Mouse (Mus musculus) liver, embryonic 16.5 days (tissue): ENCODE measurements around the gene Hist2h2aa1. TPM values are rescaled to one million over a fixed set of nuclear protein-coding genes. Genes with fewer than 3 reads are reported as not detected.
"Not testable (repeated sequence)": the region's sequence is repeated elsewhere in the genome, so short reads cannot be mapped to it uniquely, and the experiment has no call there.

Experiments used
- ATAC-seq: fragments of 200-750 bp; cut with Nextera tagmentation; 2 replicates; pipeline ENCODE4 v1.8.0; 2017; ENCODE audit warnings: low read depth, mild to moderate bottlenecking, moderate number of reproducible peaks, moderate library complexity
- H3K27ac ChIP-seq: fragments of 300-500 bp; sonication (generic); 2 replicates; pipeline ENCODE4 v1.5.1; 2014; ENCODE audit warnings: mild to moderate bottlenecking, low read length
- H3K27me3 ChIP-seq: fragments of 300-500 bp; sonication (generic); 2 replicates; pipeline ENCODE4 v1.6.1; 2014; ENCODE audit warnings: low read depth, low read length, mixed read lengths; ENCODE audit not compliant: control insufficient read depth, insufficient read depth
- H3K36me3 ChIP-seq: fragments of 300-500 bp; sonication (generic); 2 replicates; pipeline ENCODE4 v1.6.1; 2014; ENCODE audit warnings: mild to moderate bottlenecking; ENCODE audit not compliant: control insufficient read depth, insufficient read depth
- H3K4me1 ChIP-seq: fragments of 300-500 bp; sonication (generic); 2 replicates; pipeline ENCODE4 v1.6.1; 2014; ENCODE audit warnings: low read depth, low read length, mixed read lengths; ENCODE audit not compliant: control insufficient read depth
- H3K4me2 ChIP-seq: fragments of 300-500 bp; sonication (generic); 2 replicates; pipeline ENCODE4 v1.6.1; 2014; ENCODE audit warnings: low read depth, low read length, mixed read lengths
- H3K4me3 ChIP-seq: fragments of 300-500 bp; sonication (generic); 2 replicates; pipeline ENCODE4 v1.5.1; 2014; ENCODE audit warnings: low read depth, mild to moderate bottlenecking, low read length
- H3K9ac ChIP-seq: fragments of 300-500 bp; sonication (generic); 2 replicates; pipeline ENCODE4 v1.6.1; 2014; ENCODE audit warnings: low read depth, low read length
- H3K9me3 ChIP-seq: fragments of 300-500 bp; sonication (generic); replicated peaks from 2 replicates; pipeline ENCODE4 v1.6.1; 2016; ENCODE audit warnings: low read length; ENCODE audit not compliant: control insufficient read depth
- WGBS: fragments of 180-500 bp; shearing (Covaris S2); extraction: QIAGEN DNeasy Blood & Tissue Kit; methylation state at CpG from one replicate; pipeline ENCODE4 v1.1.7; 2014; ENCODE audit not compliant: insufficient replicate concordance; 5-methylcytosine and 5-hydroxymethylcytosine counted together
- polyA plus RNA-seq: library from polyadenylated mRNA; unstranded; fragments of >200 nt; fragmentation: Nextera tagmentation; extraction: Ambion mirVana; gene quantifications from 2 replicates; pipeline ENCODE4 v1.2.1, GENCODE M21; 2015

Hist2h2aa1 gene
- polyA plus RNA-seq, 1 experiment from 2014 or later, result 39.6 TPM

DNA sequence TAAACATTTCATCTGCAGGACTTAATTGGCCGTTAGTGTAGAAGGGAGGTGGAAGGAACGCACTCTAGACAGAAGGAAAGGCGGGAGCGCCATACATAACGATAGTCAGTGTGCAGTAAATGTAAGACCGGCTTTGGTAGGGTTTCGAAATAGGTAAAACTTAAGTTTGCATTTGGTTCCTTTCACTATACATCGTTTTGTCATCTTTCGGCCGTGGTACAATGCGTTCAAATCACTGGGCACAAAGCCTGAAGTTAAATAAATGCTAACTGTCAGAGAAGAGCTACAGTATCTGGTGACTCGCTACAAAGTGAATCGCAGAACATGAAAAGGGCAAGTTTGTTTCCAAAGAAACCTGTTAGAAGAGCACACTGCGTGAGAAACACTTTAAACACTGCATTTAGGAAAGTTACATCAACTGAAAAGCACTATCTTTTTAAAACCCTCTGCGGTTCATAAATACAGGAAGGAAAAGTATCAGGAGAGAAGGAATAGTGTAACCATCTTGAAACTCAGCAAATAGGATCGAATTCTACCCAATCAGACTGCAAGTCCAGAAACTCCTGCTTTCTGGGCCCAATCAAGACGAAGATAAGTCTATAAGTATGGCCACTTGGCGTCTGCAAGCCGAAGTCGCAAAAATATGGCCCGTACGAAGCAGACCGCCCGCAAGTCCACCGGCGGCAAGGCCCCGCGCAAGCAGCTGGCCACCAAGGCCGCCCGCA, 22.9 kb downstream of the Hist2h2aa1 start, which contains the start of gene Hist2h3b:
Gene Hist2h3b, plus strand, starts transcription at position 604 of the 725 bp plus-strand sequence.
- Histone ChIP-seq H3K9ac (peak within 1 kb of the TSS; percentile 82), H3K4me3 (peak within 1 kb of the TSS; percentile 66), H3K4me1 (peaks cover 36% of the 10 kb centered on the region), H3K9me3 (no peaks in the 10 kb centered on the region), H3K27me3 (no peaks in the 10 kb centered on the region), H3K4me2 (peak within 1 kb of the TSS; percentile 73), H3K36me3 (no peaks in the 10 kb centered on the region), H3K27ac (peak within 1 kb of the TSS; percentile 98)
- WGBS, result 22% methylated on average over 30 of the region's 30 CpGs
- peak; percentile 44 for ATAC-seq

GRCm38 (mm10) chr3:96268776-96269378, 23.6 kb downstream of the Hist2h2aa1 start:
- H3K27ac ChIP-seq, result peak overlapping the region; percentile 98
- peak overlapping the region; percentile 82 for H3K9ac ChIP-seq
- not testable (repeated sequence) for H3K9me3 ChIP-seq, H3K36me3 ChIP-seq, H3K27me3 ChIP-seq
- peak overlapping the region; percentile 73 for H3K4me2 ChIP-seq
- H3K4me1 ChIP-seq, result peaks cover 35% of the 10 kb centered on the region
- 0% methylated on average over 11 of the region's 44 CpGs for WGBS
- peak; percentile 27 for ATAC-seq
- peak overlapping the region; percentile 64 for H3K4me3 ChIP-seq

DNA sequence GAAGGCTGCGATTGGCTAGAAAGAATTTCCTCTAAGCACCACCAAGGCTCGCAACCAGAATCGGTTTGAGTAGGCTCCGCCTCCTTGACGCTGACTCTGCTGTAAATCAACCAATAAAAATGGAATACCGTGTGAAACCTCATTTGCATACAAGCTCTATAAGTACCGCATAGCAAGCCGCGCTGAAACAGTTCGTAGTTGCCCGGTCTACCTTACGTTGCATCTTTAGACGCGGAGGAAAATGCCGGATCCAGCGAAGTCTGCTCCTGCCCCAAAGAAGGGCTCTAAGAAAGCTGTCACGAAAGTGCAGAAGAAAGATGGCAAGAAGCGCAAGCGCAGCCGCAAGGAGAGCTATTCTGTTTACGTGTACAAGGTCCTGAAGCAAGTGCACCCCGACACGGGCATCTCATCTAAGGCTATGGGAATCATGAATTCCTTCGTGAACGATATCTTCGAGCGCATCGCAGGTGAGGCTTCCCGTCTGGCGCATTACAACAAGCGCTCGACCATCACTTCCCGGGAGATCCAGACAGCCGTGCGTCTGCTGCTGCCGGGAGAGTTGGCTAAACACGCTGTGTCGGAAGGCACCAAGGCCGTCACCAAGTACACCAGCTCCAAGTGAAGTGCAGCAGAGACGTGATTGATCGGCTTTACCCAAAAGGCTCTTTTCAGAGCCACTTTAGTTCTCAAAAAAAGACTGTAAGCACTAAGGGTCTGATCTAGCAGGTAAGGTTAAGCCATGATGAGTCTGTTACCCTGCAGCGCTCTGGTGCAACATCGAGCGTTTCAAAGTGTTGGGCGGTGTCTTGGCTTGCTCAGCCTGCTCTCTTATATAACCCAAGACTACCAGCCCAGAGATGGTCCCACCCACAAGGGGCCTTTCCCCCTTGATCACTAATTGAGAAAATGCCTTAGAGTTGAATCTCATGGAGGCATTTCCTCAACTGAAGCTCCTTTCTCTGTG, 24.5 kb downstream of the Hist2h2aa1 start, which contains the start of gene Hist2h2bb:
Gene Hist2h2bb, plus strand, starts transcription at position 242 of the 964 bp plus-strand sequence.
- peak within 1 kb of the TSS; percentile 98 for H3K27ac ChIP-seq
- no peaks in the 10 kb centered on the region; the same call in 1 of the 2 replicates for H3K27me3 ChIP-seq
- under 1% methylated on average over 45 of the region's 45 CpGs for WGBS
- peak; percentile 87 for ATAC-seq
- H3K4me3 ChIP-seq, result peak within 1 kb of the TSS; percentile 66
- peak within 1 kb of the TSS; percentile 86 for H3K9ac ChIP-seq
- peak within 1 kb of the TSS; percentile 73 for H3K4me2 ChIP-seq
- H3K9me3 ChIP-seq, result no peaks in the 10 kb centered on the region
- peaks cover 28% of the 10 kb centered on the region for H3K4me1 ChIP-seq
- H3K36me3 ChIP-seq, result no peaks in the 10 kb centered on the region

- H3K4me1 ChIP-seq, result peaks cover 18% of the 10 kb centered on the region
- no peaks in the 10 kb centered on the region for H3K9me3 ChIP-seq
- H3K9ac ChIP-seq, result no peak overlapping the region
- WGBS, result 40% methylated on average over 17 of the region's 17 CpGs
- H3K4me2 ChIP-seq, result peak overlapping the region; percentile 19; the same call in 1 of the 2 replicates
- no peaks in the 10 kb centered on the region; the same call in 1 of the 2 replicates for H3K27me3 ChIP-seq
- H3K27ac ChIP-seq, result no peak overlapping the region
- ATAC-seq, result no peak
- no peaks in the 10 kb centered on the region for H3K36me3 ChIP-seq
- 0 out of 2 replicates have a peak overlapping the region, but pooled peaks have one; percentile 1 for H3K4me3 ChIP-seq
These were observed 28.5 kb downstream of the Hist2h2aa1 start for GRCm38 (mm10) chr3:96273591-96274465.

DNA sequence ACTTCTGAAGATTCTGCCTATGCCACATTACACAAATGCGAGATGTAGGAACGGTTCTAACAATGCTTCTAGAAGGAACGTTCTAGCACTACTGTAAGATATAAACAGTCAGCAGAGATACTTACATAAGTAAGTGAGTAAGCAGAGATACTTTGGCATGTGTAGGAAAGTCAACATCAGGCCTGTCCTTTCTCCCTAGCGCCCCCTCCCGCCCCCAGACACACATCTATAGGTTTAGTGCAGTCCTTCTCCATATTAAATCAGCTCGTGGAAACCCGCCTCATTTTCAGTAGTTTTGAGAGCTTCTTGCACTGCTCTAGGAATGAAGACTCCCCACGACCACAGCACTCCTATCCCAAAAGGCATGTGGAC, 32.1 kb downstream of the Hist2h2aa1 start:
- WGBS, result 13% methylated on average over 8 of the region's 8 CpGs
- H3K4me2 ChIP-seq, result peak overlapping the region; percentile 100
- peaks cover 15% of the 10 kb centered on the region for H3K4me1 ChIP-seq
- peak overlapping the region; percentile 90 for H3K9ac ChIP-seq
- peak overlapping the region; percentile 73 for H3K4me3 ChIP-seq
- no peaks in the 10 kb centered on the region; the same call in 1 of the 2 replicates for H3K27me3 ChIP-seq
- H3K36me3 ChIP-seq, result no peaks in the 10 kb centered on the region
- peak; percentile 56 for ATAC-seq
- peak overlapping the region; percentile 82 for H3K27ac ChIP-seq
- no peaks in the 10 kb centered on the region for H3K9me3 ChIP-seq

DNA sequence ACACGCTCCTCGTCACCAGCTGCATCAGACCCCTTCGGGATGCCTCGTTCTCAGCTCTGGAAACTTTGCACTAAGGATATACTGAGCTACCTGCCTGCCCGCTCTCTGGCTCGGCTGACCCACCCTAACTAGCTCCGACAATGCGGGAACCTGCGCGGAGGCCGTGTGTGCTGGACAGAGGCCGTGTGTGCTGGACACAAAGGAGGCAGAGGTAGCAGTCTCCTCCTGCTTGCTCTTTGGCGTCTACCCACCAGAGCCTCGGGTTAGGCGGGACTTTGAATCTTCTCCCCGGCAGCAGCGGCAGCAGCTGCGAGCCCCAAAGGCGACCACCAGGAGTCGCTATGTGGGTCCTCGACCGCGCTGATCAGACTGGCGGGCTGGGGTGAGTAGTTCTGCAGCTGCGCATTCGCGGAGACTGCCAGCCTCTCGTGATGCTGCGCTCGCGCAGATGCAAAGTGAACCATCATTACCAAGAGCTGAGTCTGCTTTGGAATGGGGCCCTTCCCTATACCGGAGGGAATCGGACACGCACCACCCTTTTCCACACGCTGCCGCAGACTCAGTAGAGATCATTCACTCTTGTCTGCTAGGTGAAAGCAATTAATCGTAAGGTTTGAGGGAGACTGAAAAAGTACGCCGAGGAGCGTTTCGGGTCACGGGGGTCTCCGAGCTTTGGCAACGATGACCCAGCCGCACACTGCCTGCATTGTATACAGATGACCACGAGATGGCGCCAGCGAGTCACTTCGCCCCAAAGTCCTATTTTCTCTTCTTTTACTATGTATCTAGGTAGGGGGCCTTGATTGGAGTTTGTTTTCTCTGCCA, 32.7 kb downstream of the Hist2h2aa1 start:
- H3K9ac ChIP-seq, result peak overlapping the region; percentile 90
- H3K4me2 ChIP-seq, result peak overlapping the region; percentile 100
- no peaks in the 10 kb centered on the region for H3K36me3 ChIP-seq
- H3K9me3 ChIP-seq, result no peaks in the 10 kb centered on the region
- ATAC-seq, result peak; percentile 90
- under 1% methylated on average over 49 of the region's 49 CpGs for WGBS
- H3K4me1 ChIP-seq, result peaks cover 15% of the 10 kb centered on the region
- H3K27me3 ChIP-seq, result peaks cover 5% of the 10 kb centered on the region
- H3K27ac ChIP-seq, result peak overlapping the region; percentile 82
- peak overlapping the region; percentile 73 for H3K4me3 ChIP-seq

GRCm38 (mm10) chr3:96280660-96281059, 35.4 kb downstream of the Hist2h2aa1 start:
- Histone ChIP-seq H3K4me3 (no peak overlapping the region), H3K36me3 (no peaks in the 10 kb centered on the region), H3K9me3 (no peaks in the 10 kb centered on the region), H3K27ac (no peak overlapping the region), H3K9ac (no peak overlapping the region), H3K27me3 (peaks cover 11% of the 10 kb centered on the region), H3K4me1 (peaks cover 15% of the 10 kb centered on the region), H3K4me2 (no peak overlapping the region)
- 48% methylated on average over 6 of the region's 6 CpGs for WGBS
- no peak for ATAC-seq
